Mouse (Mus musculus): ENCODE data around the gene Wasf3.

GRCm38 (mm10) chr5:146432476-146432875 is 47.7 kb downstream of the Wasf3 start:
- TF ChIP-seq POLR2A (IDR thresholded peaks at IDR 0.05; ENCODE audit: borderline replicate concordance, insufficient read depth, low read length), result no peak
- no peak for TF ChIP-seq CTCF (IDR thresholded peaks at IDR 0.05; ENCODE audit: borderline replicate concordance, insufficient read depth, low read depth, low read length)

Data from cerebellum, adult 2 months (tissue).